Mouse (Mus musculus) heart, adult 8-10 months (tissue): Measurements from ENCODE around the gene Socs4. TPM values are rescaled to one million over a fixed set of nuclear protein-coding genes. Genes with fewer than 3 reads are reported as not detected.

Source experiments
- DNase-seq: peaks from one replicate; pipeline ENCODE4 v3.0.0; 2022; ENCODE audit warnings: low spot score
- total RNA-seq, 4 experiments: library from RNA; stranded (reverse); gene quantifications; 2 replicates each; pipeline ENCODE4 v1.2.4; 2022

Gene Socs4
- 10 to 100 TPM; 12.7 to 14.2 (median 13.5) TPM for total RNA-seq

- peak; percentile 93 for DNase-seq
Measured at GRCm38 (mm10) chr14:47276637-47277393, at the start of gene Socs4, which contains the start of gene Wdhd1. TSS of gene Socs4 (plus strand) at chr14:47276931. TSS of gene Wdhd1 (minus strand) at chr14:47276857.

- no peak for DNase-seq
Measured at GRCm38 (mm10) chr14:47229796-47230376, 46.8 kb upstream of the Socs4 start.

GRCm38 (mm10) chr14:47233602-47234001, 43.1 kb upstream of the Socs4 start:
- DNase-seq, result no peak

GRCm38 (mm10) chr14:47234032-47234431, 42.7 kb upstream of the Socs4 start:
- no peak for DNase-seq

DNA sequence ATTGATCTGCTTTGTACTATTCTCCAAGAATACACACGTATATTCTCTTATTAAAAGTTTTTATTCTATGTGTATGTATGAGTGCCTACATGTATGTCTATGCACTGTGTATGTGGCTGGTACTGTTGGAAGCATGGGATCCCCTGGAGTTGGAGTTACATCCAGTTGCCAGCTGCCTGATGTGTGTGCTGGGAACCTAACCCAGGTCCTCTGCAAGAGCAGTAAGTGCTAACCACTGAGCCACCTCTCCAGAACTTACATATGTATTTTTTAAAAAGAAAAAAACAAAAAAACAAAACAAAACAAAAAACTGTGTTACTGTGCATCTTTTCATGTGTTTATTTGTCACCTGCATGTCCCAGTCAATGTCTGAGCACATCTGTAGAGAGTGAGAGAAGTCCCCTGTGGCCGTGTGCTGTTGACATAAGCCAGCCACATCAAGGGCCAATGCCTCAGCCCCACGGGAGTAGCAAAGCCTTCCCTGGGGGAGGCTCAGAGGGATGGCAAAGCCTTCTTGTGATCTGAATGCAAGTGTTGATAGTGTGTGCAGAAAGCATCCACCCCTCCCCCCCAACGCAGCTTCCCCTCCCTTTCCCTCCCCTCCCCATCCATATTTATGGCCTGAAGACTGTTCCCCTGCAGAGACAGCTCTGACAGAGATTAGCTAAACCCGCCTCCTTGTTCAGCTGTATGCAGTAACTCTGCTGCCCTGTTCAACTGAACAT, 42.0 kb upstream of the Socs4 start:
- DNase-seq, result no peak

GRCm38 (mm10) chr14:47236491-47236890, 40.2 kb upstream of the Socs4 start:
- DNase-seq, result no peak

DNA sequence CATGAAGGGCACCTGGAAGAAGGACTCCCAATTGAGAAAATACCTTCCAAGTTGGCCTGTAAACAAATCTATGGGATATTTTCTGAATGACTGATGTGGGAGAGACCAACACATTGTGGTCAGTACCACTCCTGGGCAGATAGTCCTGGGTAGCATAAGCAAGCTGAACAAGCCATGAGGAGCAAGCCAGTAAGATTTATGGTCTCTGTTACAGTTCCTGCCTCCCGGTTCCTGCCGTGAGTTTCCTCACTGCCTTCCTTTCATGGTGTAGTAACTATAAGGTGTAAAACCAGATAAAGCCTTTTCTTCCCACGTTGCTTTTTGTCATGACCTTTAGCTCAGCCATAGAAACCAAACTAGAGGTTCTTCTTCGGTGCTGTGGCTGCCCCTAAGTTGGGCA, 39.4 kb upstream of the Socs4 start:
- no peak for DNase-seq

- DNase-seq, result no peak
Measured at GRCm38 (mm10) chr14:47240600-47240999, 36.1 kb upstream of the Socs4 start.

- DNase-seq, result no peak
Measured at GRCm38 (mm10) chr14:47241046-47241445, 35.7 kb upstream of the Socs4 start.

GRCm38 (mm10) chr14:47242753-47243152, 34.0 kb upstream of the Socs4 start:
- DNase-seq, result no peak

GRCm38 (mm10) chr14:47249839-47250238, 26.9 kb upstream of the Socs4 start:
- DNase-seq, result peak; percentile 3

DNA sequence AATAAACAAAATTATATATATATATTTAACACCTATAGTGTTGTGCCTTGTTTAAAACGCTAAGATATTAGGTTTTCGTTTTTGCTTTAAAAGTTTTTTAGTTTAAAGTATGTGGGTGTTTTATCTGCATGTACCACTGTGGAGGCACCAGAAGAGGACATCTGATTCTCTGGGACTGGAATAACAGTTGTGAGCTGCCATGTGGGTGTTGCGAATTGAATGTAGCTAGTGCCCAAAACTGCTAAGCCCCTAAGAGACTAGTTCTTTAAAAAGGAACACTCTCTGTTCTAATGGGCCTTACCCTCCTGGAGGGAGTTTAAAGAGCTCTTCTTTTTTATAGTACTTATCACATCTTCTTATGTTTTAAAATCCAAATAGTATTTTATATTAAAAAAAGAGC, 11.9 kb upstream of the Socs4 start:
- DNase-seq, result no peak

DNA sequence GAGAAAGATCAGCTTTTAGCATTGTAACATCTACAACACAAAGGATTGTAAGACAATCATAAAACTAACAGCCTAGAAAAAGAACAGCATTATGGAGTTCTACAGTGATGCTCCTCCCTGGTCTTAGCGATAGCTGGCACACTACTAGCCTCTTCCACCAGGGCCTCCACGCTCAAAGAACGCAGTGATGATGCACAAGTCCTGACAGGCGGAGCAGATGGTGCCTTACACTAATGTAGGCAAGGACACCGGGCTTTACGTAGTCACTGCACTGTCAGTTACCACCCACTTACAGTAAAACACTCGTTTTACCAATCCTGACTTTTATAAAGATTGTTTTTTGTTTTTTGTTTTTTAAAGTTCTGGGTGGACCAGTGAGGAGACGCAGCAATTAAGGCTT, 10.9 kb upstream of the Socs4 start:
- no peak for DNase-seq

DNA sequence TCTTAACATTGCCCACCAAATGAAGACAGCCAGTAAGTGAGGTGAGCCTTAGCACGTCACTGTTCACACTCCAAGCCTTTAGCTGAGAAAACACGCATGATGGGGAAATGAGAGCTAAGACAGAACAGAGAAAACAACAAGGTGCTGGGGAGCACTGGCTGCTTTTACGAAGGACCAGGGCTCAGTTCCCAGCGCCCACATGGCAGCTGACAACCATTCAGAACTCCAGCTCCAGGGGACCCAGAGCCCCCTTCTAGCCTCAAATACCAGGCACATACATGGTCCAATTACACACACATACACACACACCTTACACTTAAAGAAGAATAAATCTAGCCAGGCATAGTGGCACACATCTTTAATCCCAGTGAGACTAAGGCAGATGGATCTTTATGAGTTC, 7.7 kb upstream of the Socs4 start:
- no peak for DNase-seq

- DNase-seq, result no peak
Measured at GRCm38 (mm10) chr14:47269706-47270105, 7.0 kb upstream of the Socs4 start.

DNA sequence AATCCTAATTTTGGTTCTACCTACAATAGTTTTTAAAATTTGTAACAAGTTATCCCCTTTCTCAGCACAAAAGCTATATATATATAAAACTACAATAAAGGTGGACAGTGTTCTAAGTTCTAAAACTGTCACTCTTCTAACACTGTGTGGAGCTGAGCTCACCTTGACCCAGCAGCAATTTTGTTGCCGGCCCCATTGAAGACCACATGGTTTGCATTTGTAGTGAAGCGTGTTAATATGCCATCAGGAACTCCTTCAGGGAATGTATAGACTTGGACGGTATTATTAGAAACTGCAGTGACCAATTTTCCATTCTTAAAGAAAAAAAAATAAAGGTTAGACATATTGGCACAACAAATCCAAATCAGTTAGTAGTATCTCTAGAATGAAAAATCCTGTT, 3.0 kb upstream of the Socs4 start:
- DNase-seq, result no peak

DNA sequence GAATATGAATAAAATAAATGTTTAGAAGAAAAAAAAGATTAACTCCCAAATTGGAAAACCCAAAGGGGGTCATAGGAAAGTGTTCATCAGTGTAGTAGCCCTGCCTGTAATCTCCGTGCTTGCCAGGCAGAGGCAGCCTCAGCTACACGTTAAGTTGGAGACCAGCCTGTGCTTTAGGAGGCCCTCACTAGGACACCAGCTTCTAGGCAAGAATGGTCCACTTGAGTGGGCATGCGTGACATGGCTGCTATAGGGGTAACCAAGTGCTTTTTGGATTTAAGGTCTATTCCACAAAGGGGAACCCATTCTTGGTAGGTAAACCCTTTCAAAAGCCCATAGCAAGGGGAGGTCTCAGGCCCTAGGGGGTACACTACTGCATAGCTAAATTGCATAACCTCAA, 1.3 kb upstream of the Socs4 start:
- no peak for DNase-seq

GRCm38 (mm10) chr14:47276036-47276603, 611 bp upstream of the Socs4 start:
- no peak for DNase-seq

DNA sequence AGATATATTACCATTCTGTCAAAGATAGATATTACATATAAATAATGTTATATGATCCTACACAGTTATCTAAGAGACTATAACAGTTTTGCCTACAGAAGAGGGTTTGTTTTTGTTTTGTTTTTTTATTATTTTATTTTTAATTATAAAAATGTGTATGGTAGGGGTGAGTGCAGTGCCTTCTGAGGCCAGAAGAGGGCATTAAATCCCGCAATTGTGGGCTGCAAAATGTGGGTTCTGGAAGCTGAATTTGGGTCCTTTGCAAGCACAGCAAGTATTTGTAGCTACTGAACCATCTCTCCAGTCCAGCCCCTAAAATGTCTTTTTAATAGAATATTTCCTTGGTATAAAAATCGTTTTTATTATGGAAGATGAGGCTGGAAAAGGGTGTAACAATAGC, 2.3 kb downstream of the Socs4 start:
- DNase-seq, result no peak

DNA sequence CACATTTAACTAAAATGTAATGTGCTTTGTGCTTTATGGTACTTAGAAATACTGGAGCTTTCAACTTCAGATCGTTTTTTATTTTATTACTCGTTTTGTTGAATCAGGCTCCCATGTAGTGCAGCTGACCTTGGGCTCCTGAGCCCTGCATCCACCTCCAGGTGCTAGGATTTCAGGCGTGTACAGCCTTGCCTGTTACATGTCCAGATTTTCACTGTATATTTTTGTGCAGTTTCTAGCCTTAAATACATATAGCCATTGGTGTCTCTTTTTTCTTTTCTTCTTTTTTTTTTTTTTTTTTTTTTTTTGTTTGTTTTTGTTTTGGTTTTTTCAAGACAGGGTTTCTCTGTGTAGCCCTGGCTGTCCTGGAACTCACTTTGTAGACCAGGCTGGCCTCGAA, 4.8 kb downstream of the Socs4 start:
- DNase-seq, result no peak

- no peak for DNase-seq
Measured at GRCm38 (mm10) chr14:47283568-47283967, 6.8 kb downstream of the Socs4 start.

GRCm38 (mm10) chr14:47285271-47285670, 8.5 kb downstream of the Socs4 start:
- no peak for DNase-seq
